Mouse (Mus musculus) spleen, postnatal 36 days (tissue): ENCODE results near the gene Acvr1.
A peak's percentile ranks its signal among the peaks of the same experiment; 100 is the strongest.

ENCODE experiments used
- DNase-seq, 2 experiments: peaks; one replicate each; pipeline ENCODE4 v3.0.0; 2022; ENCODE audit warnings: low spot score in 2 of 2, mixed read lengths in 1 of 2

Acvr1 gene

DNA sequence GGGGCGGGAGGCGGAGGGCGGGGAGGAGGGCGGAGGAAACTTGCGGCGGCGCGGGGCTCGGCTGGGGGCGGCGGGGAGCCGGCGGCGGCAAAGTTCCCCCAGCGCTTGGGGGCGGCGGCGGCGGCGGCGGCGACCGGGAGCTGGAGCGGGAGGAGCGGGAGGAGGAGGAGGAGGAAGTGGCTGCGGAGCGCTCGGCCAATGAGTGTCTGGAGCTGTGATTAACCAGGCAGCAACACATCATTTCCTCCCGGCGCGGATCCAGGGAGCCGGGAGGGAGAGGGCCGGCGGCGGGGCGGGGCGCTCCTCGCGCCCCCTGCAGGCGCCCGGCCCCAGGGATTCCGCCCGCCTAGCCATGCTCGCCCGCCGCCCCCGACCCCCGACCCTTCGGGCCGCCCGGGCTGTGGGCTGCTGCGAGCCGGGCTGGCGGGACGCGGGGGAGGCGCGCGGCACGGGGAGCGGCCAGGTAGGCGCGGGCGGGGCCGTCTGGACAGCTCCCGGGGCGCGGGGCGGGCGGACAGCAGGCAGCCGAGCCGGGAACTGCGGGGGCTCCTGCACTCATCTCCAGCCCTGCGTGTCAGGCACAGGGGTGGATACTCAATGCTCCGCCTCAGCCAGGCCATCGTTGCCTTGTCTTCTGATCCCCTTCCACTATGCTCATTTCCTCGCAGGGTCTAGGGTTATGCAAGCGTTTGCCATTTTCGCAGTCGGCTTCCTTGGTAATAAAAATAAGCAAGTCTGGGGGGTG, at the start of gene Acvr1, which contains the start of gene Upp2:
Gene Acvr1 (minus strand): TSS at position 92 of the 745 bp plus-strand sequence.
Gene Upp2 (plus strand): TSS at position 233 of the 745 bp plus-strand sequence.
- DNase-seq = peak; percentile 33 to 42

DNA sequence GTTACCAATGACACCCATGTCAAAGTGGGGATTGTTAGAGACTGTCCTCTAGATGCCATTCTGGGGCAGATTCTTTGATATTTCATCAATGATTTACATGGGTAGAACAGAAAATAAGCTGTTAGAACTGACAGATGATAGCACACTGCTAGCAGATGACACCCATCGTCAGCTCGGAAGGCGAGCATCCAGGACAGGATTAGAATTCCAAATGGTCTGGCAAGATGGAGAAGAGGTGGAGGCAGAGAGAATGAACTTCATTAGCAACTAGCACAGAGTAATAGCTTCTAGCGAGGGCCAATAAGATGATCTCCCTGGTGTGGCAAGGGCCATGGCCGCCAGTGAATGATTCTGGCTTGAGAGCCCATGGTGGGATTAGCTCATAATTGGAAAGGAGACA, 48.8 kb upstream of the Acvr1 start:
- no peak for DNase-seq

DNA sequence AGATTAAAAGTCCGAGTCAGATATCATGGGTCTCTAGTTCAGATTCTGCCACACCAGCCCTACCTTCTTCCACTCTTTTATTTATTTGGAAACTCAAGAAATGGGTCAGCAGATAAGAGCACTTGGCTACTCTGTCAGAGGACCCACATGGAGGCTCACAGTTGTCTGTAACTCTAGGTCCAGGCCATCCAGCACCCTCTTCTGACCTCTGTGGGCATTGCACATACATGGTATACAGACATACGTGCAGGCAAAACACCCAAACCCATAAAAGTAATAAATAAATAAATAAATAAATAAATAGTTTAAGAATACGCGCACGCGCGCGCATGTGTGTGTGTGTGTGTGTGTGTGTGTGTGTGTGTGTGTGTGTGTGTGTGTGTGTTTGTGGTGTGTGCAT, 47.9 kb upstream of the Acvr1 start:
- no peak for DNase-seq

DNA sequence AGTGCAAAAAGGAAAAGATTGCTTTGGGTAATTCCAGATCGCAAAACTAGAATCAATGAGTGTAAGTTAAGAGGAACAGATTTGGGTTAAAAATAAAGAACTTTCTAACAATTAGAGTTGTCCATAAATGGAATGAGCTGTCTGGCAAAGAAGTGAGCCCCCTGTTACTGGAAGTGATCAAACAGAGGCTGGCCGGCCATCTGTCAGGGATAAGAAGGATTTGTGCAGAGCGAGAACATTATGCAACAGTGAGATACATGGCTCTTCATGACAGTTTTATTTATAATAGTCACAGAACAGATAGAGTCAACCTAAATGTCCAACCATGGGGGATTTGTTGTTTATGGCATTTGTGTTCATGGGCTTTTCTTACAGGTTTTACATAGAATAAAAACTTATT, 46.8 kb upstream of the Acvr1 start:
- no peak for DNase-seq

DNA sequence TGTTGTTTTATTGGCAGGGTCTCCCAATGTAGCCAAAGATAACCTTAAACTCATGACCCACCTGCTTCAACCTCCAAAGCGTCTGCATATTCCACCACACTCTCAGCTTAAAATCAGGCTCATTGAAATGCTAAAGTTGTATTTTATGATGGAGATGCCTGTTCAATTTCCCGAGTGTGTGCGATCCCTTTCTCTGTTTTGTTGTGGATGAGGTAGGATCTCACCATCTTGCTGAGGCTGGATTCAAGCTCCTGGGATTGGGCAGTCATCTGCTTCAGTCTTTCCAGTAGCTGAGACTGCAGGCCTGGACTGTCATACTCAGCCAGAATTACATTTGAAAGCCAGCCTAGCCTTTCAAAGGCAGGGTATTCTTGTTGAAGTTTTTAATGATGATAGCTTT, 37.8 kb upstream of the Acvr1 start:
- no peak for DNase-seq

DNA sequence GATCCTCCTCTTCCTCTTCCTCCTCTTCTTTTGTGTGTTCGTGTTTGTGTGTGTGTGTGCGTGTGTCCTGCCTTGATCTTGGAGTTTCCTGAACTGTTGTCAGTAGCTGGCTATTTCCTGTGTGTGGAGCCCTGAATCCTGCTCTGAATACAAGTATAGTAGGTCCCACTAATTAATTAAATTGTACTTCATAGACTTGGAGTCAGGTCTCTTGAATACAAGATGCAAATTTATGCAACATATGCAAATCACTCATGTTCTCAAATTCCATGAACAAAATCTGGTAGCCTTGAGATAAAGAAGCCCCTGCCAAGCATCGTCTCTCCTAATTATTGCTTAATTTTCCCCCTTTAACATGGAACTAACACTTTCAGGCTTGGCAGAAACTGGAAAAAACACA, 36.4 kb upstream of the Acvr1 start:
- no peak for DNase-seq

DNA sequence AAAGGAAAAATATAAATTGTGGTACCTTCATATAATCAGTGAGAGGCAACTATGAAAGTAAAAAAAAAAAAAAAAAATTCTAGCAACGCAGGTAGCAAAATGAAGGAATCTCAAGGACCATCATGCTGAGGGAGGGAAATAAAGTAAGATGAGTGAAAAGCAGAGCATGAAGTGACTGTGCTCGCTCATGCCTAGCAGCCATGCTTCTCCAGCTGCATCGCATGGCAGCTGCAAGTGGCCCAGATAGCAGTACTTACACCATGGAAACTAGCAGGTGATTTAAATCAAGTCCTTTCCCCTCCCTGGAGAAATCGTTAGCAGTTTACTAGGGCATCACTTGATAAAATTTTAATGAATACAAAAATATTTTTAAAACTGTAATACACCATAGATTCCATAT, 34.4 kb upstream of the Acvr1 start:
- DNase-seq = no peak

DNA sequence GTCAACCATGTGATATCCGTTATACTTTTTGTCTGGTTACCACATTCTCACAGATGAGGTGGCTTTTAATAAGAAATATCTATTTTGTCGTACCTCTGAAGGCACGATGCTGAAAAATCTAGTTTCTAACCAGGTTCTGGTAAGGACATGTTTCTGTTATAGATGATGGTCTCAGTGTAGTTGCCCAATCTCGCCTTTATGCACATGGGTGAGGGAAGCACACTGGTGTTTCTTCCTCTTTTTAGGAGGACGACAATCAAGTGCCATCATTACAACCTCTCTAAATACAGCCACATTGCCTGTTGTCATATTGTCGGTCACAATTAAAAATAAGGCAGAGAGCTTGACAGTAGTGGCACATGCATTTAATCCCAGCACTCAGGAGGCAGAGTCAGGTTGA, 32.7 kb upstream of the Acvr1 start:
- DNase-seq = no peak

DNA sequence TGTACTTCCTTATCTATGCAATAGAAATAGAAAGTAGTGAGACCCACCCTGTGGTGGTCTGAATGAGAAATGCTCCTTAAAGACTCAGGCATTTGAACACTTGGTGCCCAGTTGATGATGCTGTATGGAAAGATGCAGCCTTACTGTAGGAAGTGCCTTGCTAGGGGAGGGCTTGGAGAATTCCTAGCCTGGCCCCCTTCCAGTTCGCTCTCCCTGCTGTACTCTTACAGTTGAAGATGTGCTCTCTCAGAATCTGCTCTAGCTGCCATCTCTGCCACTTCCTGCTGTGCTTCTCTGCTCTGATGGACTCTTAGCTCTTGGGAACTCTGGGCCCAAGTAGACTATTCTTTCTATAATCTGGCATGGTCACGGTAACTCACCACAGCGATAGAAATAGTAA, 30.6 kb upstream of the Acvr1 start:
- DNase-seq = no peak

DNA sequence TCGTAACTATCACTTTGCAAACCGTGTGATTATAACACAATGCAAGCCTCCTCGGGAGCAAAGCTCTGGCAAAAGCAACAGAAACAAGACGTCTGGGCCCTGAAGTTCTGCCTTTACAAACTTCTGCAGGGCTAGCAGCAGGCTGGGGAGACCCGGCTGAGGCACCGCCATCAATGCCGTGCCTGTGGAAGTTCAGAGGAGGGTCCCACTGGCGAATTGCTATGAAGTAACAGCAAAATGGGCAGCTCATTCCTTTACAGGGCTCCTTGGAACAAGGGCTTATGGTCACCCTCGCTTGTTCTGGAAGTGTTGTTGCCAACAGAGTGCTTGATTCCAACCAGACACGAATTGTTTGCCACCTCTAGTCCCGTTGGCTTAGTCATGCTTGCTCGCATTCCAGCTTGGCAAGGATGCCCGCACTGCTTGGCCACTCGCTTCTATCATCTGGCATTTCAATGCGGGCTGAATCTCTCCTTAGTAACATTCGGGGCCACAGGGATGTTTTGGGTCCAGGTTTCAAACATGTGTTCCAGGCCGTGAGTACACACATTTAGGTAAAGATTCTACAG, 29.9 kb upstream of the Acvr1 start:
- no peak for DNase-seq

DNA sequence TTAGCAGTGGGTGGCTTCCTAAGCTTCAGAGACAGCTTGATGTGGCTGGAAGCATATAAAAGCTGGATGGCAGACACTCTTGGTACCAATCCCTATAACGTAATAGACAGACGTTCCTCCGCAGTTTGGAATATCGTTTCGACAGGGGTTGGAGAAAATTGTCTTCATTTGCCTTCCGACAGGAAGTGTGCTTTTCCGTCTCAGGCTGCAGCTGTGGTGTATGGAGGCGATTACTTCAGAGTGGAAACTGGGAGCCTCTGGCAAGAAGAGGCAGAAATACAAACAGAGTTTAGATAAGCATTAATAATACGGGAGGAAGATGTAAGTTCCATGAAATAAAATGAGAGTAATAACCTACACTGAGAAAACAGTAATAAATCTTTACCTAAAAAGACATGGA, 28.4 kb upstream of the Acvr1 start:
- no peak for DNase-seq

DNA sequence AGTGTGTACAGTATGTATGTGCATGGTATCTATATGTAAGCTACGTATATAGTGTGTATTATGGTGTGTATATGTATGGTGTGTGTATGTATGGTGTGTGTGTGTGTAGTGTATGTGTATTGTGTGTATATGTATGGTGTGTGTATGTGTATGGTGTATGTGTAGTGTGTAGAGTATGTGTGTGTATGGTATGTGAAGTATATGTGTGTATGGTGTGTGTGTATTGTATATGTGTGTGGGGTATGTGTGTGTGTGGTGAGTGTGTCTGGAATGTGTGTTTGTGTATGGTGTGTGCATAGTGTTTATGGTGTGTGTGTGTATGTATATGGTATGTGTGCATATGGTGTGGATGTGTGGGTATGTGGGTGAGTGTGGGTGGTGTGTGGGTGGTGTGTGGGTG, 23.1 kb upstream of the Acvr1 start:
- no peak for DNase-seq

DNA sequence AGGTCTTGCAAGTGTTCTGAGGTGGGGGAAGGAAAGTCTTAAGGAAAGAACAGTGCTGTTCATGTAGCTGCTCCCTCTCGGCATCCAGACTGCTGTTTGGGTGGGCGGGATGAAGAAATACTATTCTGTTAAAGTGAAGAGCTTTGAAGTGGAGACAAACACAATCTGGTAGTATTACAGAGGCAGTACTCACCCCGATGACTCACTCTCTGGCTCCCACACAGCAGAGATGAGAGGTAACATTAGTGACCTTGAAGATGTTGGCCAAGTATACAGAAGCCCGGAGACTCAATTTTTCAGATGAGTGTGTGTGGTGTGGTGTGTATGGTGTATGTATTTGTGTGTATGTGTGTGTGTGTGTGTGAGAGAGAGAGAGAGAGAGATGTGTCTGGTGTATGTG, 22.7 kb upstream of the Acvr1 start:
- no peak for DNase-seq

DNA sequence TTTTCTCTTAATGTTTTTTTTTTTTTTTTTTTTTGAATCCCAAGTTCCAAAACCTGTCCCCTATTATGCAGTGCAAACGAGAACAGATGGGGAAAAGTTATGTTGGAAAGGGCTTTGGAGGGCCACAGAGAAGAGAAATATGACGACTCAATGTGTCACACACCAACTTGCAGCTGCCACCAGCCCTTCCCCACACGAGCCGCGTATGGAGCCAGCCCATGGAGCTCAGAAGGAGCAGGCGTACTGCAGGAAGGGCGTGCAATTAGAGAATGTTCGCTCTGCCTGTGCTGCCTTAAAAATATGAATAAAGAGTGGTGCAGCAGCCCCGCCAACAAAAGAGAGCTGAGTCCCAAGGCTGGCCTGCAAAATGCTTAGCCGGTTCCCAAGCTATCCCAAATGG, 19.4 kb upstream of the Acvr1 start:
- DNase-seq = no peak

DNA sequence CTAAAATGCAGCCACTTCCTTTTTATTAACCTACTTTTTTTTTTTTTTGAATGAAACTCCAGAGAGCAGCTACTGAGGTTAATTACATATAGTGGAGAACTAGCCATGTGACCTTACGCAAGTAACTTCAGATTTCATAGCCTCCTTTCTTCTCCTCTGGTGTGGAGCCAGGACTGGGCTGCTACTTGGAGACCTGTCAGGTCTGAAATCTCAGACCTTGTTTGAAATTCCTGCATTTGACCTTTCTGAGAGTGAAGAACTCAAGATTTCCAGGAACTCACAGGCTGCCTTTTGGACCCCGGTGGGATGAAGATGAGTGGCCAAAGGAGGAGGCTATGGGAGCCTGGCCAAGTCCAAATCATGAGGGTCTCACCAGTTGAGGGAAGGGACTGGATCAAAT, 7.2 kb upstream of the Acvr1 start:
- no peak for DNase-seq

DNA sequence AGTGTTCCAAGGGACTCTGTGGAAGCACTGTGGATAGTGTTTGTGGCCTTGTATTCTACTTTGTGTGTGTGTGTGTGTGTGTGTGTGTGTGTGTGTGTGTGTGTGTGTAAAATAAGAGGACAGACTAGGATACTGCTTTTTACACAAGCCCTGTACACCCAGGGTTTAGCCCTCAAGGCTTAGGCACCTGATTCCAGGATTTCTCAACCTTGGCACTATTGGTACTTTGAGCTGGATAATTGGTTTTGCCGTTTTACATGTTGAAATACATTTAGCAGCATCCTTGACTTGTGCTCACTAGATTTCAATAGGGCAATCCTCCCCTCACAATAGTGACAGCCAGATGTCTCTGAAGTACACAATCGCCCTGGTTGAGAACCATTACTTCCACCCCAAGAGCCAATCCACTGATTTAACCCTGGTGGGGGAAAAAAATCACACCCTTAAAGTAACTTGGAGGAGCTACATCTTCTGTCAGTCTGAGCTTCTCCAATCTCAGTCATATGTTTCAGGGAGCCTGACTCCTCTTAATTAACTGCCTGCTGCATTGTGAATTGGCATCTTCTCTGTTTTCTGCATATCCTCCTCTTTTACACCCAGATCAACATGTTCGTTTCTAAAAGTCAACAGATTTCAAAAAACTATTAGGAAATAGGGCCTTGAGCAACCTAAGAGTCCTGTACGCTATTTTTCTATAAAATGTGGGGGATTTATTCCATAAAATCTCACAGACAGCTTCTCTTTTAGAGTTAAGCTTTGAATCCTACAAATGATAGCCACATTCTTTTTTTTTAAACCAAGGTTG, 2.1 kb upstream of the Acvr1 start:
- DNase-seq = no peak

DNA sequence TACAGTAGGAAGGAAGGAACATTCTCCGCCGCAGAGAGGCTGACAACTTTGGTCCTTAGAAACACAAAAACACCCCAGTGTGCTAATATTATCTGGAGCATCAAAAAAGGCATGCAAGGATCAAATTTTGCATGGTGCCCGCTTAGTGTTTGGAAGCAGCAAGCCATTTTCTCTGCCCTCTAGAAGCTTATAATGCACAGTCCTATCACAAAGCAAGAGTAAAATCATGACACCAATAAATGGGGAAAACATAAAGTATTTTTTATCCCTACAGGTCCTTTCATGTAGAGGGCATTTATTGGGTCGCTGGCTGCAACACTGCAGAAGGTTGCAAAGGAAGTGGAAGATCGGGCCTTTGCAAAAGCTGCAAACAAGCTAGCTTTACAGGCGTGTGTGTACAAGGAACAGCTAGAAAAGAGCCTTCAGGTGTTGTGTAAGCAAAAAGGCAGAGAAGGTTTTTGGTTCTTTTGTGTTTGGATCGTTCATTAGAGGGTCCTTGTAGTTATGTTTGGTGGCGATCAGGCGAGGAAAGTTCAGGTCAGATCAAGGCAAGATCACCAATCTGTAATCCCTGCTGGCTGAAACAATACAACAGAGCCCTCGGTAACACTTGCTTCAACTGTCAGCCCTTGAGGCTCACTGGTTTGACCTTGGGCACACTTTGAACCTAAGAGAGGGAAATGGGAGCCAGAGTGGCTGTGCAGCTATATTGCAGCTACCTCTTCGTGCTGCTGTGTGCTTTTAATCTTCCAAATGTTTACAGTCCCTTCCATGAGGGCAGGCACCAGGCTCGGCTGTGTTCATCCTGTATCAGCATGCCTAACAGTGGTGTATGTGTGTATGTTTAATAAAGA, 1.1 kb upstream of the Acvr1 start:
- DNase-seq = no peak

DNA sequence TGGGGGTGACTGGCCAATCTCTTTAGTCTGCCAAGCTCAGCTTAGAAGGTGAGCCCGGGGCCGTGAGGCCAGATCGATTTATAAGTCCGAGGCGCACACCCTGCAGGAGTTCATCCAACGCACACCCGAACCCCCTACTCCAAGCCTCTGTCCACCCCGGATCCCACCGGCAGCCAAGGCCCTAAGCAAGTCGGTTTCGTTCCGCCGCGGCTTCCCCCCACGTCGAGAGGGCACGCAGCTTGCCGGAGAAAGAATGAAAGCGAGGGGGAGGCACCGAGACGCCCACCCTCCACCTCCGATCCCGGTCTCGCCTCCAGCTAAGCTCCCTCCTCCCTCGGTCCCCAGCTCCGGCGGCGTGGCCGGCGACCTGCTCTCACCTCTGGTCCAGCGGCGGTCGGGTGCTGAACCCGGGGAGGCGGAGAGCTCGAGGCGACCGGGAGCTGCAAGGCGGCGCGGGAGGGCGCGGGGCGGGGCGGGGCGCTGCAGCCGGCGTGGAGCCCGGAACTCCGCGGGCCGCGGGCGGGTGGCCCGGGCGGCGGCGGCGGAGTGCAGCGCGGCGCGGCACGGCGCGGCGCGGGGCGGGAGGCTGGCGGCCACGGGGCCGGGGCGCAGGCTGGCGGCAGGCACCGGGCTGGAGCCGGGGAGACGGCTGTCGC, 419 bp downstream of the Acvr1 start:
- DNase-seq = peak; percentile 14 to 22

DNA sequence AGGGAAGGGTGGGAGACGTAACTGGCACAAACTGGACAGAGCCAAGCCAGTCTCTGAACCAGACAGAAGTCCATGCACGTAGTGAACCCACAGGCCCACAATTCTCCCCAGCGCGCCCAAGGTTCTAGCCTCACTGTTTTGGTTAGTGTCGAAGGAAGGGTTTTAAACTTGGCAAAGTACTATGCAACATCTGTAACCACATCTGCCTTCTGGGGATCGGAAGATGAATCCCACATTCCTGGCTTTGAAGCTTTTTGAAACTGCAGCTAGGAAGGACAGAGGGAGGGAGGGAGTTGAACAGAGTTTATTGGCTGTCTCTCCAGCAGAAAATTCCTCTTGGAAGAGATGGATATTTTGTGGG, 928 bp downstream of the Acvr1 start:
- DNase-seq = no peak

DNA sequence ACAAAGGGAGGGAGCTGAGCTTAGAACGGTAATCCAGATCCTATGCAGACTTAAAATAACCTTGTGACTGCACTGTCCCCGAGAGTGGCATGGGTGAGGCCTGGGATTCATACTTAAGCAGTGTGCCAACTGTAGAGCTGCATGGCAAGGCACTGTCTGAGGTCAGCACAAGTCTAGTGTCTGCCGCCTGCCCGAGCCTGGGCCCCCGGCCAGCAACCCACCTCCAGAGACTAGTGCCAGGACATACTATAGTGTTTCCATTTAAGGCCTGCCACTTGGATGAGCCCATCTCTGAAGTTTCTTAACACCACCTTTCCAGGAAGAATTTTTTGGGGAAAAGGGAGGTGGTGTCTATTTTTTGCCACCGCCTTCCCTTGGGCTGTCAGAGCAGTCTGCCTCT, 1.7 kb downstream of the Acvr1 start:
- DNase-seq = no peak

DNA sequence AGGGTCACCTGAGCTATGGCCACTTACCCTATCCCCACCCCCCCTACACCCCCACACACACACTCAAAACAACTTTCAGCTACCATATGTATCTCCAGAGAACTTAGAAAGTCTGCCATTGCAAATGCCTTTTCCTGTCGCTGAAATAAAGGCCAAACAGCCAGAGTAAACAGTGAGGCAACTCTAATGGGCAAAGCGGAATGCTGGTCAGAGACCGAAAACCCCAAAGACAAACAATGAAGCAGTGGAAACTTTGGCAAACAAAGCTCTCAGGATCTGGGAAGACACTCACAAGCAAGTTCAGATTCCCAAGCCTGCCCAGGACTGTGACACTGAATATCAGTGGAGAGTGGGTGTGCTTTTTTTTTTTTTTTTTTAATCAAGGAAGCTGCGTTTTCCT, 4.8 kb downstream of the Acvr1 start:
- no peak for DNase-seq
